Mouse (Mus musculus): ENCODE measurements around the gene Hnrnpl. TPM values are rescaled to one million over a fixed set of nuclear protein-coding genes. Genes with fewer than 3 reads are reported as not detected.

Gene Hnrnpl
- polyA plus RNA-seq, 1 experiment from 2014 or later: 237 TPM

GRCm38 (mm10) chr7:28816920-28817319 is 8.6 kb downstream of the Hnrnpl start:
- H3K9ac ChIP-seq: no peak overlapping the region
- peaks cover 75% of the 10 kb centered on the region for H3K4me1 ChIP-seq (replicated peaks)
- ATAC-seq: no peak
- H3K4me2 ChIP-seq (replicated peaks): peak overlapping the region; percentile 17; the same call in 1 of the 2 replicates
- H3K36me3 ChIP-seq: peaks cover 72% of the 10 kb centered on the region
- no peak overlapping the region for H3K27ac ChIP-seq
- H3K9me3 ChIP-seq: no peaks in the 10 kb centered on the region
- H3K27me3 ChIP-seq (replicated peaks): no peaks in the 10 kb centered on the region
- H3K4me3 ChIP-seq (replicated peaks): no peak overlapping the region
- WGBS: 92% methylated on average over 10 of the region's 10 CpGs

GRCm38 (mm10) chr7:28817524-28817923 is 9.2 kb downstream of the Hnrnpl start:
- no peak for ATAC-seq
- Histone ChIP-seq H3K4me3 (replicated peaks) (no peak overlapping the region), H3K4me1 (replicated peaks) (peaks cover 76% of the 10 kb centered on the region), H3K27me3 (replicated peaks) (no peaks in the 10 kb centered on the region), H3K4me2 (replicated peaks) (0 out of 2 replicates have a peak overlapping the region, but pooled peaks have one; percentile 1), H3K9me3 (no peaks in the 10 kb centered on the region), H3K36me3 (peaks cover 74% of the 10 kb centered on the region), H3K27ac (no peak overlapping the region), H3K9ac (no peak overlapping the region)
- WGBS: 63% methylated on average over 6 of the region's 6 CpGs

GRCm38 (mm10) chr7:28817957-28818356 is 9.6 kb downstream of the Hnrnpl start:
- Histone ChIP-seq H3K9me3 (no peaks in the 10 kb centered on the region), H3K4me2 (replicated peaks) (0 out of 2 replicates have a peak overlapping the region, but pooled peaks have one; percentile 1), H3K36me3 (peaks cover 74% of the 10 kb centered on the region), H3K27ac (peak overlapping the region; percentile 33; the same call in 1 of the 2 replicates), H3K9ac (no peak overlapping the region), H3K4me3 (replicated peaks) (no peak overlapping the region), H3K4me1 (replicated peaks) (peaks cover 76% of the 10 kb centered on the region), H3K27me3 (replicated peaks) (no peaks in the 10 kb centered on the region)
- ATAC-seq: no peak
- 68% methylated on average over 4 of the region's 4 CpGs for WGBS

- WGBS: 82% methylated on average over 18 of the region's 18 CpGs
- Histone ChIP-seq H3K4me1 (replicated peaks) (peaks cover 73% of the 10 kb centered on the region), H3K9me3 (no peaks in the 10 kb centered on the region), H3K4me3 (replicated peaks) (no peak overlapping the region), H3K4me2 (replicated peaks) (no peak overlapping the region), H3K9ac (no peak overlapping the region), H3K27me3 (replicated peaks) (no peaks in the 10 kb centered on the region), H3K27ac (no peak overlapping the region), H3K36me3 (peaks cover 74% of the 10 kb centered on the region)
- no peak for ATAC-seq
These were observed 10.1 kb downstream of the Hnrnpl start for GRCm38 (mm10) chr7:28818436-28818835.

GRCm38 (mm10) chr7:28818861-28819452 is 10.6 kb downstream of the Hnrnpl start:
- H3K9me3 ChIP-seq: no peaks in the 10 kb centered on the region
- peaks cover 70% of the 10 kb centered on the region for H3K4me1 ChIP-seq (replicated peaks)
- no peak overlapping the region for H3K9ac ChIP-seq
- H3K27me3 ChIP-seq (replicated peaks): no peaks in the 10 kb centered on the region
- no peak for ATAC-seq
- WGBS: 76% methylated on average over 4 of the region's 4 CpGs
- no peak overlapping the region for H3K27ac ChIP-seq
- H3K36me3 ChIP-seq: peaks cover 69% of the 10 kb centered on the region
- H3K4me2 ChIP-seq (replicated peaks): no peak overlapping the region
- H3K4me3 ChIP-seq (replicated peaks): no peak overlapping the region

GRCm38 (mm10) chr7:28819571-28819970 is 11.2 kb downstream of the Hnrnpl start:
- WGBS: 84% methylated on average over 4 of the region's 4 CpGs
- H3K4me3 ChIP-seq (replicated peaks): no peak overlapping the region
- peaks cover 63% of the 10 kb centered on the region for H3K36me3 ChIP-seq
- peaks cover 64% of the 10 kb centered on the region for H3K4me1 ChIP-seq (replicated peaks)
- no peaks in the 10 kb centered on the region for H3K27me3 ChIP-seq (replicated peaks)
- no peaks in the 10 kb centered on the region for H3K9me3 ChIP-seq
- no peak overlapping the region for H3K9ac ChIP-seq
- ATAC-seq: no peak
- no peak overlapping the region for H3K4me2 ChIP-seq (replicated peaks)
- H3K27ac ChIP-seq: no peak overlapping the region

- Histone ChIP-seq H3K4me3 (replicated peaks) (no peak overlapping the region), H3K9ac (no peak overlapping the region), H3K4me2 (replicated peaks) (no peak overlapping the region), H3K27ac (peak overlapping the region; percentile 32; the same call in 1 of the 2 replicates), H3K27me3 (replicated peaks) (no peaks in the 10 kb centered on the region), H3K4me1 (replicated peaks) (peaks cover 58% of the 10 kb centered on the region), H3K9me3 (no peaks in the 10 kb centered on the region), H3K36me3 (peaks cover 55% of the 10 kb centered on the region)
- ATAC-seq: no peak
- 72% methylated on average over 12 of the region's 12 CpGs for WGBS
These were observed 12.3 kb downstream of the Hnrnpl start for GRCm38 (mm10) chr7:28820358-28821260.

GRCm38 (mm10) chr7:28821261-28821831 is 13.0 kb downstream of the Hnrnpl start:
- Histone ChIP-seq H3K36me3 (peaks cover 47% of the 10 kb centered on the region), H3K9ac (no peak overlapping the region), H3K27me3 (replicated peaks) (no peaks in the 10 kb centered on the region), H3K4me2 (replicated peaks) (no peak overlapping the region), H3K4me3 (replicated peaks) (no peak overlapping the region), H3K9me3 (no peaks in the 10 kb centered on the region), H3K4me1 (replicated peaks) (peaks cover 57% of the 10 kb centered on the region), H3K27ac (no peak overlapping the region)
- ATAC-seq: no peak
- WGBS: 65% methylated on average over 10 of the region's 10 CpGs

- H3K27me3 ChIP-seq (replicated peaks): no peaks in the 10 kb centered on the region
- H3K4me2 ChIP-seq (replicated peaks): no peak overlapping the region
- H3K4me3 ChIP-seq (replicated peaks): no peak overlapping the region
- no peak overlapping the region for H3K27ac ChIP-seq
- H3K9me3 ChIP-seq: no peaks in the 10 kb centered on the region
- 52% methylated on average over 1 of the region's 1 CpGs for WGBS
- H3K4me1 ChIP-seq (replicated peaks): peaks cover 47% of the 10 kb centered on the region
- peaks cover 40% of the 10 kb centered on the region for H3K36me3 ChIP-seq
- H3K9ac ChIP-seq: no peak overlapping the region
- ATAC-seq: no peak
These were observed 14.2 kb downstream of the Hnrnpl start for GRCm38 (mm10) chr7:28822556-28822955.

GRCm38 (mm10) chr7:28822993-28823903 is 14.9 kb downstream of the Hnrnpl start:
- Histone ChIP-seq H3K4me1 (replicated peaks) (peaks cover 44% of the 10 kb centered on the region), H3K4me2 (replicated peaks) (no peak overlapping the region), H3K9me3 (no peaks in the 10 kb centered on the region), H3K36me3 (peaks cover 34% of the 10 kb centered on the region), H3K9ac (no peak overlapping the region), H3K27ac (peak overlapping the region; percentile 89; the same call in 1 of the 2 replicates), H3K27me3 (replicated peaks) (no peaks in the 10 kb centered on the region), H3K4me3 (replicated peaks) (no peak overlapping the region)
- WGBS: 47% methylated on average over 10 of the region's 10 CpGs
- ATAC-seq: no peak

- no peaks in the 10 kb centered on the region for H3K27me3 ChIP-seq (replicated peaks)
- peaks cover 28% of the 10 kb centered on the region for H3K36me3 ChIP-seq
- WGBS: 37% methylated on average over 2 of the region's 2 CpGs
- no peak overlapping the region for H3K9ac ChIP-seq
- ATAC-seq: no peak
- H3K9me3 ChIP-seq: no peaks in the 10 kb centered on the region
- peak overlapping the region; percentile 89 for H3K27ac ChIP-seq
- H3K4me2 ChIP-seq (replicated peaks): no peak overlapping the region
- no peak overlapping the region for H3K4me3 ChIP-seq (replicated peaks)
- peaks cover 40% of the 10 kb centered on the region for H3K4me1 ChIP-seq (replicated peaks)
These were observed 15.6 kb downstream of the Hnrnpl start for GRCm38 (mm10) chr7:28823932-28824331.

All from intestine, embryonic 15.5 days (tissue).